Mouse (Mus musculus) CH12.LX (cell line): ENCODE data around the gene Rap1a. TPM values are rescaled to one million over a fixed set of nuclear protein-coding genes. Genes with fewer than 3 reads are reported as not detected.
A peak's percentile ranks its signal among the peaks of the same experiment; 100 is the strongest.
"Not testable (repeated sequence)": the region's sequence is repeated elsewhere in the genome, so short reads cannot be mapped to it uniquely, and the experiment has no call there.

Experiments
- DNase-seq: peaks from one replicate; pipeline ENCODE4 v3.0.0-alpha.2; 2013; ENCODE audit errors: extremely low read depth
- H3K27ac ChIP-seq: 2 replicates; pipeline ENCODE4 v1.5.1; 2012; ENCODE audit warnings: low read depth, mild to moderate bottlenecking, control low read depth, moderate library complexity; ENCODE audit not compliant: insufficient read depth
- H3K27me3 ChIP-seq: replicated peaks from 2 replicates; pipeline ENCODE3; 2012; ENCODE audit warnings: inconsistent platforms
- H3K36me3 ChIP-seq, 2 experiments: replicated peaks in 1 of 2; 2 replicates each; pipeline versions ENCODE3 to v1.6.1; 2012; ENCODE audit warnings: inconsistent platforms in 1 of 2, low read length in 1 of 2, mild to moderate bottlenecking in 1 of 2, mixed read lengths in 1 of 2, moderate library complexity in 1 of 2; ENCODE audit not compliant: control insufficient read depth in 1 of 2, insufficient read depth in 1 of 2
- H3K4me1 ChIP-seq, 2 experiments: 2 replicates each; pipeline ENCODE4 v1.6.1; 2012; ENCODE audit warnings: inconsistent platforms in 1 of 2, moderate library complexity in 1 of 2; ENCODE audit not compliant: insufficient read depth in 2 of 2, control insufficient read depth in 1 of 2
- H3K4me2 ChIP-seq: 2 replicates; pipeline ENCODE4 v1.6.1; 2012; ENCODE audit warnings: low read depth, mild to moderate bottlenecking, control low read depth; ENCODE audit not compliant: poor library complexity, insufficient read depth, severe bottlenecking
- H3K4me3 ChIP-seq, 3 experiments: fragments of 150-350 bp in 1 of 3; sonication (generic) in 1 of 3; replicated peaks in 1 of 3; 2 replicates each; pipeline versions ENCODE3 to v1.5.1; 2011 to 2012; ENCODE audit warnings: low read depth in 2 of 3, low read length in 2 of 3, mild to moderate bottlenecking in 2 of 3, moderate library complexity in 2 of 3, control low read depth in 1 of 3, improper control_type of control experiment in 1 of 3, inconsistent platforms in 1 of 3, mixed read lengths in 1 of 3; ENCODE audit not compliant: poor library complexity in 1 of 3
- H3K79me2 ChIP-seq: replicated peaks from 2 replicates; pipeline ENCODE4 v1.6.1; 2012; ENCODE audit warnings: mild to moderate bottlenecking, moderate library complexity; ENCODE audit not compliant: control insufficient read depth, poor library complexity, insufficient read depth, severe bottlenecking; ENCODE audit errors: extremely low read depth
- H3K9ac ChIP-seq: 2 replicates; pipeline ENCODE4 v1.6.1; 2012; ENCODE audit warnings: low read depth, mild to moderate bottlenecking, control low read depth, moderate library complexity; ENCODE audit not compliant: insufficient read depth
- H3K9me3 ChIP-seq: replicated peaks from 2 replicates; pipeline ENCODE3; 2012; ENCODE audit warnings: low read length, inconsistent platforms, mixed read lengths
- BHLHE40 ChIP-seq: IDR thresholded peaks from 2 replicates; pipeline ENCODE4 v1.6.1; 2011; ENCODE audit warnings: mild to moderate bottlenecking, low read depth, low read length, improper control_type of control experiment
- CHD1 ChIP-seq: IDR thresholded peaks from 2 replicates; pipeline ENCODE4 v1.6.1; 2012; ENCODE audit warnings: low read depth, low read length, improper control_type of control experiment, inconsistent platforms
- CHD2 ChIP-seq: IDR thresholded peaks from 2 replicates; pipeline ENCODE4 v1.6.1; 2011; ENCODE audit warnings: low read length, improper control_type of control experiment
- CTCF ChIP-seq, 2 experiments: IDR thresholded peaks in 1 of 2; conservative IDR thresholded peaks in 1 of 2; 2 replicates each; pipeline ENCODE4 v1.5.1; 2011 to 2012; ENCODE audit warnings: low read depth in 2 of 2, low read length in 2 of 2, improper control_type of control experiment in 1 of 2, inconsistent platforms in 1 of 2, mild to moderate bottlenecking in 1 of 2, moderate library complexity in 1 of 2
- E2F4 ChIP-seq: IDR thresholded peaks from 2 replicates; pipeline ENCODE4 v1.6.1; 2011; ENCODE audit warnings: low read depth, low read length, improper control_type of control experiment; ENCODE audit not compliant: insufficient replicate concordance
- ELF1 ChIP-seq: IDR thresholded peaks from 2 replicates; pipeline ENCODE4 v1.6.1; 2014; ENCODE audit warnings: low read depth, mild to moderate bottlenecking, inconsistent platforms, low read length, improper control_type of control experiment
- EP300 ChIP-seq: IDR thresholded peaks from 2 replicates; pipeline ENCODE4 v1.6.1; 2011; ENCODE audit warnings: low read length, improper control_type of control experiment
- ETS1 ChIP-seq: conservative IDR thresholded peaks from 2 replicates; pipeline ENCODE4 v1.6.1; 2012; ENCODE audit warnings: low read depth, mild to moderate bottlenecking, inconsistent platforms, low read length, improper control_type of control experiment, moderate library complexity
- GABPA ChIP-seq: IDR thresholded peaks from 2 replicates; pipeline ENCODE4 v1.6.1; 2012; ENCODE audit warnings: low read depth, low read length, improper control_type of control experiment, inconsistent platforms; ENCODE audit not compliant: insufficient replicate concordance
- HCFC1 ChIP-seq: IDR thresholded peaks from 2 replicates; pipeline ENCODE4 v1.6.1; 2012; ENCODE audit warnings: low read depth, mild to moderate bottlenecking, inconsistent platforms, low read length, improper control_type of control experiment
- IRF4 ChIP-seq: IDR thresholded peaks from 2 replicates; pipeline ENCODE4 v1.6.1; 2014; ENCODE audit warnings: low read depth, mild to moderate bottlenecking, inconsistent platforms, low read length, improper control_type of control experiment
- JUND ChIP-seq: conservative IDR thresholded peaks from 2 replicates; pipeline ENCODE4 v1.6.1; 2011; ENCODE audit warnings: low read depth, low read length, improper control_type of control experiment
- MAFK ChIP-seq: IDR thresholded peaks from 2 replicates; pipeline ENCODE4 v1.6.1; 2011; ENCODE audit warnings: low read length, improper control_type of control experiment; ENCODE audit not compliant: insufficient replicate concordance
- MAX ChIP-seq: IDR thresholded peaks from 2 replicates; pipeline ENCODE4 v1.6.1; 2011; ENCODE audit warnings: low read length, improper control_type of control experiment
- MAZ ChIP-seq: IDR thresholded peaks from 2 replicates; pipeline ENCODE4 v1.6.1; 2012; ENCODE audit warnings: low read depth, mild to moderate bottlenecking, inconsistent platforms, low read length, improper control_type of control experiment, moderate library complexity
- NRF1 ChIP-seq: IDR thresholded peaks from 2 replicates; pipeline ENCODE4 v1.6.1; 2014; ENCODE audit warnings: low read depth, mild to moderate bottlenecking, inconsistent platforms, low read length, improper control_type of control experiment, moderate library complexity
- PAX5 ChIP-seq: IDR thresholded peaks from 2 replicates; pipeline ENCODE4 v1.6.1; 2012; ENCODE audit warnings: low read length, inconsistent platforms, mixed read lengths
- POLR2A ChIP-seq: IDR thresholded peaks from 2 replicates; pipeline ENCODE4 v1.6.1; 2011; ENCODE audit warnings: low read depth, mild to moderate bottlenecking, improper control_type of control experiment, low read length
- POLR2AphosphoS2 ChIP-seq: IDR thresholded peaks from 2 replicates; pipeline ENCODE4 v1.6.1; 2011; ENCODE audit warnings: low read depth, low read length, improper control_type of control experiment
- SIN3A ChIP-seq: IDR thresholded peaks from 2 replicates; pipeline ENCODE4 v1.6.1; 2012; ENCODE audit warnings: low read length, improper control_type of control experiment, inconsistent platforms
- SMC3 ChIP-seq: IDR thresholded peaks from 2 replicates; pipeline ENCODE4 v1.6.1; 2011; ENCODE audit warnings: low read depth, low read length, improper control_type of control experiment
- TCF12 ChIP-seq: IDR thresholded peaks from 2 replicates; pipeline ENCODE4 v1.6.1; 2014; ENCODE audit warnings: low read depth, mild to moderate bottlenecking, inconsistent platforms, low read length, improper control_type of control experiment
- ZMIZ1 ChIP-seq: IDR thresholded peaks from 2 replicates; pipeline ENCODE4 v1.6.1; 2012; ENCODE audit warnings: low read depth, mild to moderate bottlenecking, inconsistent platforms, low read length, improper control_type of control experiment
- dilution Hi-C: fragments of 300-500 bp; cut with MboI; formaldehyde crosslinking; loops from 2 replicates; pipeline ENCODE4 v1.14.3; 2020; ENCODE audit warnings: low sequenced_read_pairs; ENCODE audit not compliant: extremely low pct_unique_long_range_greater_than_20kb, extremely low pct_ligation_motif_present
- in situ Hi-C: fragments of 300-500 bp; cut with MboI; formaldehyde crosslinking; loops from 3 replicates; pipeline ENCODE4 v1.14.3; 2019; ENCODE audit warnings: low sequenced_read_pairs, low pct_ligation_motif_present, low pct_unique_long_range_greater_than_20kb, mixed read lengths
- polyA plus RNA-seq: library from polyadenylated mRNA; unstranded; fragments of >175 nt; gene quantifications from 2 replicates; pipeline ENCODE4 v1.2.1, GENCODE M21; 2012; ENCODE audit warnings: low read depth; ENCODE audit not compliant: insufficient read length
- total RNA-seq, 2 experiments: library from RNA; depleted of rRNA; stranded (reverse); fragments of 300-350 nt in 1 of 2; fragments of >200 nt in 1 of 2; gene quantifications; 2 replicates each; pipeline ENCODE4 v1.2.3; 2012 to 2014

Rap1a gene
- total and polyA plus RNA-seq, 3 experiments: 63.3 to 250 (median 209) TPM

DNA sequence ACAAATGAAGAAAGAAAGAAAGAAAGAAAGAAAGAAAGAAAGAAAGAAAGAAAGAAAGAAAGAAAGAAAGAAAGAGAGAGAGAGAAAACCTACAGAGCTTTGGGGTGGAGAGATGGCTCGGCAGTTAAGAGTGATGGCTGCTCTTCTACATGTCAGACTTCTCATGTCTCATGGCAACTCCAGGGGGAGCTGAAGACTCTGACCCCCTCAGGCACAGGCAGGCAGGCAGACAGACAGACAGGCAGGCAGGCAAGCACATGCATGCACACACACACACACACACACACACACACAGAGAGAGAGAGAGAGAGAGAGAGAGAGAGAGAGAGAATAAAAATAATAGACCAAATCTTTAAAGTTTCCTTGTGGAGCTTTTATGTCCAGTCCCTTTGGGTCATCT lies 100.3 kb downstream of the Rap1a start:
- Histone ChIP-seq H3K4me2 (peak overlapping the region; percentile 62), H3K27me3 (peaks cover 29% of the 10 kb centered on the region), H3K4me1 (peaks cover 6 to 16% of the 10 kb centered on the region in 2 experiments; a peak in 3 of 4 replicates)
- H3K9me3 ChIP-seq, in situ Hi-C loops, DNase-seq, H3K36me3 ChIP-seq, dilution Hi-C loops, H3K79me2 ChIP-seq, H3K27ac ChIP-seq, H3K9ac ChIP-seq, H3K4me3 ChIP-seq: not testable (repeated sequence)
- peak in 1 of 2 experiments; percentile 48; a peak in 2 of 4 replicates for TF ChIP-seq CTCF (conservative IDR thresholded peaks at IDR 0.05 in 1 of 2, IDR thresholded peaks at IDR 0.05 in 1 of 2; ENCODE audit: low read depth in 2 of 2, low read length in 2 of 2)
- peak; percentile 37 for TF ChIP-seq SMC3
- peak; percentile 30; the same call in 1 of the 2 replicates for TF ChIP-seq BHLHE40

GRCm38 (mm10) chr3:105699241-105699933 lies 101.7 kb downstream of the Rap1a start:
- H3K4me1 ChIP-seq: peaks cover 6 to 11% of the 10 kb centered on the region in 2 experiments; a peak in 3 of 4 replicates

GRCm38 (mm10) chr3:105698311-105698710 lies 102.8 kb downstream of the Rap1a start:
- H3K4me1 ChIP-seq: peaks cover 6% of the 10 kb centered on the region in 2 experiments; a peak in 2 of 4 replicates

More at GRCm38 (mm10) chr3:105699241-105699933, 101.7 kb downstream of the Rap1a start:
- peaks cover 40% of the 10 kb centered on the region for H3K27me3 ChIP-seq
- in situ Hi-C loops (loop anchor here (25.0 kb wide), 1 partner anchor 113 kb away; the partner anchor contains the start of gene Rap1a), dilution Hi-C loops (loop anchor here (25.0 kb wide), 1 partner anchor 213 kb away; no protein-coding TSS in a partner anchor)
- H3K4me2 ChIP-seq: no peak overlapping the region
- H3K36me3 ChIP-seq: no peaks in the 10 kb centered on the region
- TF ChIP-seq E2F4 (no peak), SIN3A (no peak), ELF1 (no peak), CHD1 (no peak), CHD2 (no peak), EP300 (no peak), PAX5 (no peak), POLR2AphosphoS2 (no peak), GABPA (no peak), MAX (no peak), ETS1 (no peak), ZMIZ1 (no peak), MAZ (no peak), POLR2A (no peak), JUND (no peak), SMC3 (no peak), TCF12 (no peak), NRF1 (no peak)
- TF ChIP-seq, all 38 proteins: peak for 0
- H3K79me2 ChIP-seq: no peaks in the 10 kb centered on the region
- no peak overlapping the region for H3K4me3 ChIP-seq
- DNase-seq: no peak
- no peak overlapping the region for H3K9ac ChIP-seq
- H3K27ac ChIP-seq: no peak overlapping the region
- H3K9me3 ChIP-seq: no peaks in the 10 kb centered on the region

More at GRCm38 (mm10) chr3:105698311-105698710, 102.8 kb downstream of the Rap1a start:
- in situ Hi-C loops: loop anchor here (25.0 kb wide), 1 partner anchor 114 kb away; the partner anchor contains the start of gene Rap1a
- H3K36me3 ChIP-seq: no peaks in the 10 kb centered on the region
- H3K4me2 ChIP-seq: no peak overlapping the region
- H3K9me3 ChIP-seq: no peaks in the 10 kb centered on the region
- no peaks in the 10 kb centered on the region for H3K79me2 ChIP-seq
- no peak for DNase-seq
- H3K4me3 ChIP-seq: no peak overlapping the region
- no peak overlapping the region for H3K27ac ChIP-seq
- H3K9ac ChIP-seq: no peak overlapping the region
- dilution Hi-C loops: loop anchor here (25.0 kb wide), 1 partner anchor 214 kb away; no protein-coding TSS in a partner anchor
- peaks cover 47% of the 10 kb centered on the region for H3K27me3 ChIP-seq
- no peak for TF ChIP-seq ZMIZ1
- TF ChIP-seq CHD2: no peak
- no peak for TF ChIP-seq MAFK
- TF ChIP-seq SMC3: no peak
- TF ChIP-seq IRF4: no peak
- TF ChIP-seq CHD1: no peak
- no peak for TF ChIP-seq PAX5
- TF ChIP-seq JUND: no peak
- TF ChIP-seq TCF12: no peak
- TF ChIP-seq HCFC1: no peak
